Mouse (Mus musculus) G1E (cell line): Measurements from ENCODE around the gene Aars.

Experiments used
- CTCF ChIP-seq: IDR thresholded peaks from 2 replicates; pipeline ENCODE4 v1.5.1; 2012; ENCODE audit warnings: low read depth, low read length, inconsistent platforms, mixed read lengths
- GATA1 ChIP-seq: IDR thresholded peaks from 2 replicates; pipeline ENCODE4 v1.6.1; 2012; ENCODE audit warnings: borderline replicate concordance, low read length, inconsistent platforms, mixed read lengths
- GATA2 ChIP-seq: IDR thresholded peaks from 2 replicates; pipeline ENCODE4 v1.6.1; 2012; ENCODE audit warnings: low read depth, low read length, inconsistent platforms, borderline replicate concordance
- POLR2AphosphoS5 ChIP-seq: IDR thresholded peaks from 2 replicates; pipeline ENCODE4 v1.6.1; 2012; ENCODE audit warnings: low read depth, low read length, inconsistent platforms; ENCODE audit not compliant: insufficient replicate concordance
- TAL1 ChIP-seq: conservative IDR thresholded peaks from 2 replicates; pipeline ENCODE4 v1.6.1; 2012; ENCODE audit warnings: low read depth, low read length, inconsistent platforms, mixed read lengths

GRCm38 (mm10) chr8:111033482-111034215, 705 bp downstream of the Aars start:
- TF ChIP-seq GATA1 (no peak), CTCF (no peak), TAL1 (no peak), POLR2AphosphoS5 (no peak), GATA2 (no peak)
